Mouse (Mus musculus): ENCODE measurements around the gene Cttn.

Gene Cttn

GRCm38 (mm10) chr7:144470545-144471059 lies at the start of gene Cttn:
TSS of gene Cttn (minus strand) at chr7:144471009.
- peak; percentile 45 to 74 for DNase-seq (ENCODE audit: low spot score in 2 of 2)

DNA sequence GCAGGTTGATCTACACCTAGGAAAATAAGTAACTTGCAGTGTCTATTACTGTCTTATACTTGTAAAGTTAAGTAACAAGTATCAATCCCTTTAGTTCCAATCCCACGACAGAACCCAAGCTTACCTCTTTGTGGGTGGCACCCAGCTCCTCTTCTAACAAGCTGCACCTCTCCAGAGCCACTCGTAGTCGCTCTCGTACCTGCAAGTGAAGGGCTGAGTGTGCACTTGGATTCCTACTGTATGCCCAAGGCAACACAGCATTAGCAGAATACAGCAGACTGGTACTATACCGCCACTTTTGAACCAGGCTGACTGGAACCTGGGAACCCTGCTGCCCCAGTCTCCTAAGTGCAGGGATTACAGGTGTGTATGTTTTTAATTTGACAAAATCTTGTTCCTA lies 49.0 kb upstream of the Cttn start:
- DNase-seq (ENCODE audit: low spot score in 2 of 2): no peak

DNA sequence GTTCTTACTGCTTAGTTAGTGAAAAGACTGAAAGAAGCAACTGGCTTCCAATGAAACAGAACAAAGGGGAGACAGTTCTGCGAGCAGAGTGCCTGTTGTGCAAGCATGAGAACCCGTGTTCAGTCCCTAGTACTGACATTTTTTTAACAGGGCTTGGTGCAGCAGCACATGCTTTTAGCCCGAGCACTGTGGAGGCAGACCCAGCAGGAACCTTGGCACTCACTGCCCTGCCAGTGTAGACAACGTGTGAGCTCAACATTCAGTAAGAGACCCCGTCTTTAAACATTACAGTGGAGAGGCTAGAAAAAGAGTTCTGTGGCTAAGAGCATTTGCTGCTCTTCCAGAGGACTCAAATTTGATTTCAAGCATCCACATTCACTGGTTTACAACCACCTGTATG lies 45.9 kb upstream of the Cttn start:
- DNase-seq (ENCODE audit: low spot score in 2 of 2): no peak

GRCm38 (mm10) chr7:144509090-144509489 lies 38.3 kb upstream of the Cttn start:
- DNase-seq (ENCODE audit: low spot score in 2 of 2): no peak

DNA sequence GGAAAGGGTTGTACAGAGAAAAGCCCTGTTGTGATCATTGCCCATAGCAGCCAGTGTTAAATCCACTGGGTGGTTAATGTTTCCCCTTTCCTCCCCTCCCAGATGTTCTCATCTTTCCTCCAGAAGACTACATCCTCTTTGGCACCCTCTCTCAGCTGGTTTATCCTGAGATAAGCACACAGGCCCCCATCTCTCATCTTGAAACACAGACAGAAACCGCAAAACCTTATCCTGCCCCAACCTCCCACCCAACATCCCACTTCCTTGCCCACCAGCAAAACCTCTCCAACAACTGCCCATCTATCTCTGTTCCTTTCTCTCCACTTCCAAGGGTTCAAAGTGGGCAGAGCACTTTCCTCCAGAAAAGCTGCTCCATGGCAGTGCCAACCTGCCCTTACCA lies 36.0 kb upstream of the Cttn start:
- DNase-seq (ENCODE audit: low spot score in 2 of 2): no peak

- DNase-seq (ENCODE audit: low spot score in 2 of 2): no peak
Measured at GRCm38 (mm10) chr7:144503959-144504358, 33.1 kb upstream of the Cttn start.

GRCm38 (mm10) chr7:144492931-144493330 lies 22.1 kb upstream of the Cttn start:
- no peak for DNase-seq (ENCODE audit: low spot score in 2 of 2)

DNA sequence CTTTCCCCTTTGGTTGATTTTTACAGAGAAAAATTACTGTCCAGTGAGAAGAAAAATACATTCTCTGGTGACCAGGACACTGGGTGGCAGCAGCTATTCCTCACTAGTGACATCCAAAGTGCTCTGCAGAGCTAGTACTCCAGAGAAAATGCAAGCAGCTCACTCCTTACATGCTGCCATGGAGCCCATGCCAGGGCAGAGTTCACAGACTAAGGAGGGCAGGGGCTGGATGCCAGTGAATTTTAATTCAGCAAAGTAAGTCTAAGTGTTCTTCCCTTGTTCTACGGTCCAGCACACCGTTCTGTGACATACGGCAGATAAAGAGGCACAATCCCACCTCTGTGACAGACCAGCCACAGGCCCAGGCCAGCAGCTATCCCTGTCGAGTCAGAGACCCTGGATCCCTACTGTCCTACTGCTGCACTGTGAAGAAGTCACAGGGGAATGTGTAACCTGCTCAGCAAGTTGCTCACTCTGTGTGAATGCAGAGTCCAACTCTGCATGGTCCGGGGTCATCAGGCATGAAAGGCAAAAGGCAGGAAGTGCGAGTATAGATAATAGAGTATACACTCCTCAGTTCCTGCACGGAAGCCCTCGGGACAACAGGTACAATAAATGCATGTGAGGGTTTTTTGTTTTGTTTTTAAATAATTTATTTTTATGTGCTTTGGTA lies 19.5 kb upstream of the Cttn start:
- no peak for DNase-seq (ENCODE audit: low spot score in 2 of 2)

DNA sequence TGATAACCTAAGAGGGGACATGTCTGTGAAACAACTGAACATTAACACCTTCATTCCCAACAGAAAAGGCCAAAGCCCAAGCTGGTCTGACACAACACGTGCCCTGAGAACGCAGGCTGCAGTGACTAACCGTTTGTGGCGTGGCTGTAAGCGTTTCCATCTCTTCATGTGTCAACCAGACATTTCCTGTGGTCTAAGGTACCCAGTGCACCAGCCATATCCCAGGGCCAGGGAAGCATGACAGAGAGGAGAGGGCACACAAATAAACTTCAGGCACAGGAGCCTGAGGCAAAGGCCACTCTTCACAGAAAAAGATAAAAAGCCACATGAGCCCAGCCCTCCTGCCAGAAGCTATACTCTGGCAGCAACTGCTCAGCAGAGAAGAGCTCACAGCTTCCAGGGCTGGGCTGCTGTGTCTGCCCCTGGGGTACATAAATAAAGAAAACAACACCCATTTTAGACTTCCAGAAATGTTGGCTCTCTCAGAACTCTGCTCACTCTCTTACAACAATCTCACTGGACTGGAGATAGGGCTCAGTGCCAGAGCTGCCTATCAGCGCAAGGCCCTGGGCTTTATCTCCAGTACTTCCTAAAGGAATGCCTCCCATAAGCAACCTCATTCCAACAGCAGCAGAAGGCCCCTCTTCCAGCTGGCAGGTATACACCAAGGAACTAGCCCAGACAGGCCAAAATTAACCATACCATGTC lies 18.4 kb upstream of the Cttn start:
- DNase-seq (ENCODE audit: low spot score in 2 of 2): no peak

DNA sequence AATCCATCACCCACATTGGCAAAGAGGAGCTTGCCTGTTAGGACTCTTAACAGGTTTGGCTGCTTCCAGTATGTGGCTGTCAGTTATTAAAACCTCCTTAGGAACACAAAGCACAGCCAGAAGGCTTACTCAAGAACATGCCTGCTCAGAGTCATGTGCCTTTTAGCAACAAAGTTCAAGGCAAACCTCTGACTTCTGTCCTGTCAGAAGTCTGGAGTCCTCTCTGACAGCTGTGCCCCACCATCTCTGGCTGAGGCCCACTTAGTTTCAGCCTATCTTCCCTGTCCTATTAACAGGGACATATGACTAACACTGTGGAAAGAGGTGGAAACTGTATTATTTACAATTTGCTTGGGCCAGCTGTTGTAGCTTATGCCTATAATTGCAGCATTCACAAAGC lies 9.5 kb upstream of the Cttn start:
- no peak for DNase-seq (ENCODE audit: low spot score in 2 of 2)

GRCm38 (mm10) chr7:144479569-144479968 lies 8.8 kb upstream of the Cttn start:
- DNase-seq (ENCODE audit: low spot score in 2 of 2): no peak

GRCm38 (mm10) chr7:144475741-144476140 lies 4.9 kb upstream of the Cttn start:
- no peak for DNase-seq (ENCODE audit: low spot score in 2 of 2)

DNA sequence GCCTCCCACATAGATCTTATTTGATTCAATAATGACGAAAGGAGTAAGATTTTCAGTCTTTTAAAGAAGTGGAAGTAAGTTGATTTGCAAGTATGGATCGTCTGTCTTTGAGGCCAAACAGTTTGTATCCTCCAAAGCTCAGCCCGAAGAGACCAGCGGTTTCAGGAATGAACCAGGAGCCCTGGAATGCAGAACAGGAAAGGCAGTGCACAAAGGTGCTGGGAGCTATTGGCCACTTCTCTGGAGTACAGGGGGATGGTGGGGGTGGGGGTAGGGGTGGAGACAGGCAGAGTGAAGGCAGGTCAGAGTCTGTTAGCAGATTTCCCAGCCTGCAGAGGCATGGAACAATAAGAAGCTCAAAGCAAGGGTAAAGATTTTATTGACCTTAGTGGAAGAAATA lies 2.7 kb upstream of the Cttn start:
- DNase-seq (ENCODE audit: low spot score in 2 of 2): no peak

GRCm38 (mm10) chr7:144471103-144471502 lies 294 bp upstream of the Cttn start:
- no peak for DNase-seq (ENCODE audit: low spot score in 2 of 2)

GRCm38 (mm10) chr7:144469908-144470544 lies 783 bp downstream of the Cttn start:
- DNase-seq (ENCODE audit: low spot score in 2 of 2): no peak

DNA sequence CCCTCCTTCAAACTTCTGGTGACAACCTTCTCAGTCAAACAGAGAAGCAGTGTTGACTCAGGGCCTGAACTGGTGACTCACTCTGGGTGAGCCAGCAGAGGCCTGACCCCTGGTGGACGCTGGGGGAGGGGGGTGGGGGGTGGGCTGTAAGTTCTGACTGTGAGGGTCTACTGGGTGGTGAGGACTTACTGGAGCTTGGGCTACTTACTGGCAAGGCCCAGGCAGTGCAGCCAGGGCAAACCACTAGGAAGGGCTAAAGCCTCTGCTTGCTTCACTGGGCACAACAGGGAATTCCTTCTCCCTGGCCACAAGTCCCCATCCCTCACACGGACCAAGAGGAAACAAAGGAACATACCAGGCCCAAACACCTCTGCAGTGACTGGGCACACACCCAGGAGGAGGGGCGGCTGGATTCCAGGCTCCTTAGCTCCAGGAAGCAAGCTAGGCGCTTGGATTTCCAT lies 1.6 kb downstream of the Cttn start:
- no peak for DNase-seq (ENCODE audit: low spot score in 2 of 2)

- DNase-seq (ENCODE audit: low spot score in 2 of 2): no peak
Measured at GRCm38 (mm10) chr7:144468741-144469140, 2.1 kb downstream of the Cttn start.

GRCm38 (mm10) chr7:144462577-144462976 lies 8.2 kb downstream of the Cttn start:
- DNase-seq (ENCODE audit: low spot score in 2 of 2): no peak

- DNase-seq (ENCODE audit: low spot score in 2 of 2): no peak
Measured at GRCm38 (mm10) chr7:144461246-144461902, 9.4 kb downstream of the Cttn start.

DNA sequence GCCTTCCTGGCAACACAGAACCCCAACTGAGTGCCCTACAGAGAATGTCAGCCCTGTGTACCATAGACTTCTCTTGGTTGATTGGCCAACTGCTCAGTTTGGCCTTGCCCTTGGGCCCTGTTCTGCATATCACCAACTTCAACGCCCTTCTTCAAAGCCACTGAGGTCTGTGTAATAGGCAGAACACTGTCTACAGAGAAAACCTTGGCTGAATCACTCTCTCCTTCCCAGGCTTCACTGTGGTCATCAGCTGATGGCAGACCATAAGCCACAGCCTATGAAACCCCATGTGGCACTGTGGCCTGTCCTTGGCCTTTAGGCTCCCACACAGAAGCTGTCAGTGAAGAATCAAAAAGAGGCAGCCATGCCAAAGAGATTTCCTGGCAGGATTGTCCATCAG lies 11.9 kb downstream of the Cttn start:
- DNase-seq (ENCODE audit: low spot score in 2 of 2): no peak

DNA sequence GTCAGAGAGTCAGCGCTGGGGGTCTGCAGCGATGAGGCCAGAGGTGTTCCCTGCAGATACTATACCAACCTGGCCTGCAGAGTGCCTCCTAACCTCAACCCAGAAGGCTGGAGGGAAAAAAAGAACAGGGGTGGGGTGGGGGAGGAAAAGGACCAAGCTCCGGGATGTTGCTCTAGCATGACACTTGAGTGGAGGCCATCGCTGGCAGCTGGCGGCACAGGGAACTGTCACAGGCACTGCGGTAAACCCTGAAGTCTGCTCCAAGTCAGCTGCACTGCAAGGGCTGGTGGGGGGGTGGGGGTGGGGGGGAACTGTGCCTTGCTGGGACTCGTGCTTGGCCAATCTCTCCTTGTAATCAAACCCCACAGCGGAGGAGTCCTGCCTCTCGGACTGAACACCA lies 20.1 kb downstream of the Cttn start:
- DNase-seq (ENCODE audit: low spot score in 2 of 2): no peak

All from spleen, postnatal 10 days (tissue).